Mouse (Mus musculus): ENCODE data around the gene Qrich1. TPM values are rescaled to one million over a fixed set of nuclear protein-coding genes. Genes with fewer than 3 reads are reported as not detected.
A peak's percentile ranks its signal among the peaks of the same experiment; 100 is the strongest.

Qrich1 gene
- polyA plus RNA-seq (2015; fragmentation: Nextera tagmentation; extraction: Ambion mirVana), result 112 TPM in 2 replicates

DNA sequence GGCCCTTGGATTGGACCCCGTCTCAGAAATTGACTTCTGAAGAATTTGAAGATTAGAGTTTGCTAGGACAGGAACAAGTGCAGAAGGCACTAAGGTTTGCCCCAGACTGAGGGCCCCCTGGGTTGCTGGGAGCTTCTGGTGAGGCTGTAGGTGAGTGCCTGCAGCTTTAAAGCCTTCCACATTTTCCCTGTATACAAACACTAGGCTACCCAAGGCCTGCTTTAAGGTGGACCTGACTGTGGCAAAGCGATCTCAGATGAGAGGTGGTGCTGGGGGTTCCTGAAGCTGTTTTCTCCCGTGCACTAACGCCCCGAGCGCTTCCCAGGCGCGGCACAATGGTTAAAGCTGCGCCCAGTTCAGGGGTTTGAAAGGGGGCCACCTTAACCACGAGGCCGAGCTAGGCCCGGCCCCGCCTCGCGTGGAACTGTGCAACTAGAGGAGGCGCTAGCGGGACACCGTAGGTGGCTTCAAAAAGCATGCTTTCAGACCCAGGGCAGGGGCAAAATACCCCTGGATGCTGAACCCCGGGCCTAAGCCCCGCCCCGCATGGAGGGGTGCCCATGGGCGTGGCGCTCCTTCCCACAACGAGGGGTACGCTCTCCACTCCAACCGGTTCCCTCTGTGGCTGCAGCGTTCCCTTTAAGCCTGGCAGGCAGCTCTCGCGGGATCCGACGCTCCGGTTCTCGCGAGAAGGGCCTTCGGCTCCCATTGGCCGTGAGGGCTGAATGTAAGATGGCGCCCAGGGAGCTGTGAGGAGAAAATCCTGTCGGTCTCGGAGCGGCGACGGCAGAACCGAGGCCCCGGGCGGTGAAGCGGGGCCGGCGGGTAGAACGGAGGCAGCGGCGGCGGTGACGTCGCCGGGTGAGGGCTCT, at the start of gene Qrich1:
Gene Qrich1, plus strand, starts transcription at position 427 of the 872 bp plus-strand sequence.
- 1% methylated on average over 55 of the region's 55 CpGs for WGBS
- peak within 1 kb of the TSS; percentile 97 for H3K9ac ChIP-seq
- peaks cover 48% of the 10 kb centered on the region for H3K36me3 ChIP-seq
- H3K9me3 ChIP-seq, result no peaks in the 10 kb centered on the region
- H3K27ac ChIP-seq, result peak within 1 kb of the TSS; percentile 100
- peak within 1 kb of the TSS; percentile 87 for H3K4me3 ChIP-seq
- peak; percentile 95 for ATAC-seq (ENCODE audit: insufficient number of reproducible peaks, low FRiP score, low TSS enrichment, low read depth)
- peaks cover 15% of the 10 kb centered on the region for H3K4me1 ChIP-seq
- no peaks in the 10 kb centered on the region for H3K27me3 ChIP-seq
- peak within 1 kb of the TSS; percentile 56 for H3K4me2 ChIP-seq

- peaks cover 31% of the 10 kb centered on the region for H3K36me3 ChIP-seq
- no peak overlapping the region for H3K9ac ChIP-seq
- H3K4me2 ChIP-seq, result no peak overlapping the region
- no peaks in the 10 kb centered on the region for H3K9me3 ChIP-seq
- ATAC-seq (ENCODE audit: insufficient number of reproducible peaks, low FRiP score, low TSS enrichment, low read depth), result no peak
- H3K27me3 ChIP-seq, result no peaks in the 10 kb centered on the region
- no peak overlapping the region for H3K4me3 ChIP-seq
- WGBS, result 71% methylated on average over 5 of the region's 5 CpGs
- no peak overlapping the region for H3K27ac ChIP-seq
- no peaks in the 10 kb centered on the region for H3K4me1 ChIP-seq
Observed at GRCm38 (mm10) chr9:108469430-108469829, 47.2 kb upstream of the Qrich1 start.

DNA sequence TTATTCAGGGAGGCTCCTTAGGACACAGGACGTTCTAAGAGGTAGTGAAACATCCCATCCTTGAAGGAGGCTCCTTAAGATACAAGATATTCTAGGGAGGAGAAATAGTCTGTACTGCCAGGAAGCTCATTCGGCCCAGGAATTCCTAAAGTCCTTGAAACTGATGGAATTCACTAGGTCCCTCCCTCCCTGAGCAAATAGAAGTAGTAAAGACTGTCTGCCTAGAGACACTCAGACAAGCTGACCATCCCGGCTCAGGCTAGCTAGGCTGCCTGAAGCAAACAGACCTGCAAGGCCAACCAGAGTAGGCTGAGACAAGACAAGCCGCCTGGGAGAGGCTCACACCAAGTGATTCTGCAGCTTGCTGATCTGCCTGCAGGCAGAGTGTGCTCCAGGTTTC, 46.8 kb upstream of the Qrich1 start:
- no peak overlapping the region for H3K4me3 ChIP-seq
- 70% methylated on average over 4 of the region's 4 CpGs for WGBS
- no peak for ATAC-seq (ENCODE audit: insufficient number of reproducible peaks, low FRiP score, low TSS enrichment, low read depth)
- H3K36me3 ChIP-seq, result peaks cover 27% of the 10 kb centered on the region
- no peak overlapping the region for H3K27ac ChIP-seq
- H3K4me2 ChIP-seq, result no peak overlapping the region
- no peak overlapping the region for H3K9ac ChIP-seq
- H3K4me1 ChIP-seq, result no peaks in the 10 kb centered on the region
- no peaks in the 10 kb centered on the region for H3K27me3 ChIP-seq
- no peaks in the 10 kb centered on the region for H3K9me3 ChIP-seq

GRCm38 (mm10) chr9:108474528-108474927, 42.1 kb upstream of the Qrich1 start:
- Histone ChIP-seq H3K4me2 (no peak overlapping the region), H3K27me3 (no peaks in the 10 kb centered on the region), H3K4me3 (no peak overlapping the region), H3K9ac (no peak overlapping the region), H3K9me3 (no peaks in the 10 kb centered on the region), H3K36me3 (no peaks in the 10 kb centered on the region), H3K4me1 (peaks cover 6% of the 10 kb centered on the region), H3K27ac (no peak overlapping the region)
- no peak for ATAC-seq (ENCODE audit: insufficient number of reproducible peaks, low FRiP score, low TSS enrichment, low read depth)
- 55% methylated on average over 1 of the region's 1 CpGs for WGBS

GRCm38 (mm10) chr9:108478638-108479156, 37.9 kb upstream of the Qrich1 start:
- H3K4me3 ChIP-seq, result peak overlapping the region; percentile 65
- ATAC-seq (ENCODE audit: insufficient number of reproducible peaks, low FRiP score, low TSS enrichment, low read depth), result peak; percentile 76; the same call in 1 of the 2 replicates
- H3K4me2 ChIP-seq, result peak overlapping the region; percentile 53
- H3K27ac ChIP-seq, result peak overlapping the region; percentile 92
- H3K9ac ChIP-seq, result peak overlapping the region; percentile 33; the same call in 1 of the 2 replicates
- H3K9me3 ChIP-seq, result no peaks in the 10 kb centered on the region
- under 1% methylated on average over 20 of the region's 20 CpGs for WGBS
- peaks cover 28% of the 10 kb centered on the region for H3K36me3 ChIP-seq
- H3K4me1 ChIP-seq, result peaks cover 28% of the 10 kb centered on the region
- no peaks in the 10 kb centered on the region for H3K27me3 ChIP-seq

DNA sequence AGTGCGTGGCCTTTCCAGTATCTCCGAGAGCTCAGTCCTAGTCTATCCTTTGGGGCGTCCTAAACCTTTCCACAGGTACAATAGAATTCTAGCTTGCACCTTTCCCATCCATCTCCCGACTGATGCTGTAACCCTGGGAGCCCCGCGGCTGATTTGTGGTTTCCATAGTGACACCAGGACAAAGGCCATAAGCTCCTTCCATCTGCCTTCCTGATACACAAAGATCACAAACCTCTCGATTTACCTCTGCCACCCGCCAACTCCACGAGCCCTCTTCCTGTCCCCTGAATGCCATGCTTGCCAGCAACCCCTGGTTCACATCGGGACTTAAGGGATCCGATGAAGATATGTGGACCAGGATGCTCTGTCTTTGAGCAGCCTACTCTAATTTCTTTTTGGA, 37.4 kb upstream of the Qrich1 start:
- Histone ChIP-seq H3K27me3 (no peaks in the 10 kb centered on the region), H3K4me3 (peak overlapping the region; percentile 65), H3K36me3 (peaks cover 33% of the 10 kb centered on the region), H3K9me3 (no peaks in the 10 kb centered on the region), H3K4me1 (peaks cover 28% of the 10 kb centered on the region), H3K9ac (no peak overlapping the region), H3K27ac (peak overlapping the region; percentile 92), H3K4me2 (peak overlapping the region; percentile 85)
- WGBS, result 41% methylated on average over 11 of the region's 11 CpGs
- ATAC-seq (ENCODE audit: insufficient number of reproducible peaks, low FRiP score, low TSS enrichment, low read depth), result no peak

DNA sequence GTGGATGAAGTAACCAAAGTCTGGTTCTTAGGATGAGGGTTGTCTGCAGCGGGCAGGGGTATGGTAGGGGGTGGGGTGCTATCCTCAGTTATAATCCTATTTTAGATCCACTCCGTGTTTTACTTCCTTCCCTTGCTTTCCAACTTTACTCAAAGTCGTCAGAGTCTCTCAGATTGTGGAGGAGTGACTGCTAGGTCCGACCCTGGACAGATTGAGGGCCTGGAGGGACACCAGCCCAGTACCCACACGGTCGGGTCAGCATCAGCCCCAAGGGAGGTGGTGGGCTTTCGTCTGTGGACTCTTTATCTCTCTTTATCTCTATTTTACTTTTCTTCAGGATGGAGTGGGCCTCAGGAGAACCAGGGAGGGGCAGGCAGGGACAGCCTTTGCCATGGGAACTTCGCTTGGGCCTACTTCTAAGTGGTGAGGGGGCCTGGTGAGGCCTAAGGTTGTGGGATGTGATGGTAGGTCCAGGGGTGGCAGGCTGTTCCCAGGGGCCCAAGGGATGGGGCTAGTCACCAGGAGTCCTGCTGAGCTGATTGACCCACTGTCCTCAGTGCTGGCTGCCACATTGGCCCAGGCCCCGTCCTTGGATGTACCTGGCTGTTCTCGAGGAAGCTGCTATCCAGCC, 36.8 kb upstream of the Qrich1 start, which contains the start of gene Lamb2:
Gene Lamb2, plus strand, starts transcription at position 16 of the 631 bp plus-strand sequence.
- WGBS, result 7% methylated on average over 10 of the region's 10 CpGs
- Histone ChIP-seq H3K27me3 (no peaks in the 10 kb centered on the region), H3K4me3 (peak within 1 kb of the TSS; percentile 65), H3K9me3 (no peaks in the 10 kb centered on the region), H3K36me3 (peaks cover 37% of the 10 kb centered on the region), H3K27ac (peak within 1 kb of the TSS; percentile 92), H3K9ac (peak within 1 kb of the TSS; percentile 65), H3K4me1 (peaks cover 28% of the 10 kb centered on the region), H3K4me2 (peak within 1 kb of the TSS; percentile 85)
- ATAC-seq (ENCODE audit: insufficient number of reproducible peaks, low FRiP score, low TSS enrichment, low read depth), result peak; percentile 57; the same call in 1 of the 2 replicates

- Histone ChIP-seq H3K4me1 (peaks cover 28% of the 10 kb centered on the region), H3K36me3 (peaks cover 49% of the 10 kb centered on the region), H3K4me2 (peak overlapping the region; percentile 85), H3K27ac (no peak overlapping the region), H3K9ac (no peak overlapping the region), H3K9me3 (no peaks in the 10 kb centered on the region), H3K27me3 (no peaks in the 10 kb centered on the region), H3K4me3 (peak overlapping the region; percentile 65)
- no peak for ATAC-seq (ENCODE audit: insufficient number of reproducible peaks, low FRiP score, low TSS enrichment, low read depth)
- 88% methylated on average over 28 of the region's 28 CpGs for WGBS
Observed at GRCm38 (mm10) chr9:108480813-108481519, 35.6 kb upstream of the Qrich1 start.

DNA sequence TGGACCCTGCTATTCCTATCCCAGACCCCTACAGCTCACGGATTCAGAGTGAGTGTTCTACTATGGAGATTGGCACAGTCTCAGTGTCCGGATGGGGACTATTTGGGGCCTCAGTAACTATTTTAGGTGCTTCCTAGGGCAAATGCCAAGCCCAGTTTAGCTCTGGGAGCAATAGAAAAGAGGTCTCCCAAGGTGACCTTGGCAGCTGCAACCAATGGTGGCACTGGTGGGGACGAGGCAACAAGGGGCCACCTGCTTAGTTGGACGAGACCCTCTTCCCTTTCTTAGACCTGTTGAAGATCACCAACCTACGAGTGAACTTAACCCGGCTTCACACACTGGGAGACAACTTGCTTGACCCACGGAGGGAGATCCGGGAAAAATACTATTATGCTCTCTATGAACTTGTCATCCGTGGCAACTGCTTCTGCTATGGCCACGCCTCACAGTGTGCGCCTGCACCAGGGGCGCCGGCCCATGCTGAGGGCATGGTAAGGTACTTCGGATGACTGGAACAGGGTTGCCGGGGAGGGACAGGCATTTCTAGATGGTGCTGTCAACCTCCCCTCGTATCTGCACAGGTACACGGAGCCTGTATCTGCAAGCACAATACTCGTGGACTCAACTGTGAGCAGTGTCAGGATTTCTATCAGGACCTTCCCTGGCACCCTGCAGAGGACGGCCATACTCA, 34.9 kb upstream of the Qrich1 start:
- no peak for ATAC-seq (ENCODE audit: insufficient number of reproducible peaks, low FRiP score, low TSS enrichment, low read depth)
- Histone ChIP-seq H3K4me2 (no peak overlapping the region), H3K9ac (no peak overlapping the region)

DNA sequence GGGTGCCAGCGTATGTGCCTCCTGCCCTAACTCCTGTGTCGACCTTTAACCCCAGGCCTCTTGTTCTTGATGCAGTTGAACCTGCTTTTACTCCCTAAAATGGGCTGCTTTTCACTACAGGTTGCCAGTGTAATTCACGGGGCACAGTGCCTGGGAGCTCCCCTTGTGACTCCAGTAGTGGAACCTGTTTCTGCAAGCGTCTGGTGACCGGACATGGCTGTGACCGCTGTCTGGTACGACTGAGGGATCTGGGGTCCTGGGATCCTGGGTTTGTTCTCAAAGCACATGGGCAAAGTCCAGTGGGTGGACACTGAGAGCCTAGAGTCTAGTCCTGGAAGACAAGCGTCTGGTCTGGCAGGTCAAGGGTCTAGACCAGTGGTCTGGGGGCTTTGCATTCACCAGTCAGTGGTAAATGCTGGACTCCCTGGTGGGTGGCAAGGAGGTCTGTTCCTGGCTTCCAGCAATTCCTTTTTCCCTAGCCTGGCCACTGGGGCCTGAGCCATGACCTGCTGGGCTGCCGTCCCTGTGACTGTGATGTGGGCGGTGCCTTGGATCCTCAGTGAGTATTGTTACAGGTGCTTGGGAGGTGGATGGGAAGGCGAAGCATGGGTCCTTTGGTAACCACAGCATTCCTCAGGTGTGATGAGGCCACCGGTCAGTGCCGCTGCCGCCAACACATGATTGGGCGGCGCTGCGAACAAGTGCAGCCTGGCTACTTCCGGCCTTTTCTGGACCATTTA, 33.4 kb upstream of the Qrich1 start:
- WGBS, result 91% methylated on average over 18 of the region's 18 CpGs
- no peak overlapping the region for H3K4me3 ChIP-seq
- no peak for ATAC-seq (ENCODE audit: insufficient number of reproducible peaks, low FRiP score, low TSS enrichment, low read depth)
- H3K27ac ChIP-seq, result no peak overlapping the region
- H3K4me1 ChIP-seq, result peaks cover 28% of the 10 kb centered on the region
- H3K4me2 ChIP-seq, result no peak overlapping the region
- no peaks in the 10 kb centered on the region for H3K9me3 ChIP-seq
- H3K9ac ChIP-seq, result no peak overlapping the region
- H3K36me3 ChIP-seq, result peaks cover 71% of the 10 kb centered on the region
- H3K27me3 ChIP-seq, result no peaks in the 10 kb centered on the region

More for the DNA sequence above, 34.9 kb upstream of the Qrich1 start:
- 86% methylated on average over 19 of the region's 19 CpGs for WGBS
- peaks cover 28% of the 10 kb centered on the region for H3K4me1 ChIP-seq
- no peaks in the 10 kb centered on the region for H3K27me3 ChIP-seq
- no peak overlapping the region for H3K4me3 ChIP-seq
- H3K27ac ChIP-seq, result no peak overlapping the region
- no peaks in the 10 kb centered on the region for H3K9me3 ChIP-seq
- peaks cover 56% of the 10 kb centered on the region for H3K36me3 ChIP-seq

All from limb, embryonic 15.5 days (tissue).